Mouse (Mus musculus): Measurements from ENCODE around the gene Henmt1.

DNA sequence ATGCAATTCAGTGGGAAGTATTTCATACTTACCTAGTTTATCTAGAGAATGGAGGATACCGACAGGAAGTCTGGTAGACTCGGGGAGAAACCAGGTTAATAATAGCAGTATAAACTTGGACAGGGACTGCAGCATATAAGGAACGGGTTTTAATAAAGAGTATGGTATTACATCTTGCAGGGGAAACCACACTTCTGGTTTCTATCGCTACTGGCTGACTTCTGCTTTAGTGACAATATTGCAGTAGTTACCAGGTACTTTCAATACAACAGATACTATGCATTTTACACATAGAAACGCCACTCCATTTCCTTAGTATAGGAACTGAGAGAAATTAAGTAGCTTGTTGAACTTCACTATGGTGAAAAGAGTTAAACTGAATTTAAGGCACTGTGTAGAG lies 68.5 kb downstream of the Henmt1 start:
- no peak for TF ChIP-seq GATA1 (IDR thresholded peaks at IDR 0.05; ENCODE audit: borderline replicate concordance, low read length)
- TF ChIP-seq FLI1 (IDR thresholded peaks at IDR 0.05; ENCODE audit: low read length): no peak
